Mouse (Mus musculus): ENCODE measurements around the gene Gm28710. TPM values are rescaled to one million over a fixed set of nuclear protein-coding genes. Genes with fewer than 3 reads are reported as not detected.
A peak's percentile ranks its signal among the peaks of the same experiment; 100 is the strongest.

The Gm28710 gene
- polyA plus RNA-seq, 1 experiment from 2014 or later = 0.58 TPM

GRCm38 (mm10) chr5:16894161-16894560 is 102.6 kb downstream of the Gm28710 start:
- Histone ChIP-seq H3K9ac (ENCODE audit: low read depth, low read length) (no peak overlapping the region), H3K4me2 (ENCODE audit: low read depth, low read length) (no peak overlapping the region), H3K36me3 (ENCODE audit: control insufficient read depth, insufficient read depth, low read length) (no peaks in the 10 kb centered on the region), H3K27ac (replicated peaks; ENCODE audit: low read depth, low read length) (no peak overlapping the region), H3K4me3 (ENCODE audit: low read depth, low read length) (no peak overlapping the region), H3K9me3 (ENCODE audit: control insufficient read depth, low read length) (no peaks in the 10 kb centered on the region), H3K27me3 (replicated peaks; ENCODE audit: control insufficient read depth, insufficient read depth, low read length) (no peaks in the 10 kb centered on the region), H3K4me1 (ENCODE audit: control insufficient read depth, insufficient read depth, low read length) (no peaks in the 10 kb centered on the region)
- 13% methylated on average over 1 of the region's 1 CpGs for WGBS
- no peak for ATAC-seq (ENCODE audit: low read depth)
- DNase-seq (ENCODE audit: low spot score) = peak; percentile 16

- Histone ChIP-seq H3K4me1 (ENCODE audit: control insufficient read depth, insufficient read depth, low read length) (no peaks in the 10 kb centered on the region), H3K27ac (replicated peaks; ENCODE audit: low read depth, low read length) (no peak overlapping the region), H3K9me3 (ENCODE audit: control insufficient read depth, low read length) (no peaks in the 10 kb centered on the region), H3K27me3 (replicated peaks; ENCODE audit: control insufficient read depth, insufficient read depth, low read length) (no peaks in the 10 kb centered on the region), H3K4me3 (ENCODE audit: low read depth, low read length) (no peak overlapping the region), H3K9ac (ENCODE audit: low read depth, low read length) (no peak overlapping the region), H3K4me2 (ENCODE audit: low read depth, low read length) (no peak overlapping the region), H3K36me3 (ENCODE audit: control insufficient read depth, insufficient read depth, low read length) (no peaks in the 10 kb centered on the region)
- ATAC-seq (ENCODE audit: low read depth) = no peak
- DNase-seq (ENCODE audit: low spot score) = no peak
- 82% methylated on average over 8 of the region's 8 CpGs for WGBS
Measured at GRCm38 (mm10) chr5:16919791-16920190, 128.2 kb downstream of the Gm28710 start.

- Histone ChIP-seq H3K27me3 (replicated peaks; ENCODE audit: control insufficient read depth, insufficient read depth, low read length) (no peaks in the 10 kb centered on the region), H3K4me1 (ENCODE audit: control insufficient read depth, insufficient read depth, low read length) (no peaks in the 10 kb centered on the region), H3K4me3 (ENCODE audit: low read depth, low read length) (no peak overlapping the region), H3K9me3 (ENCODE audit: control insufficient read depth, low read length) (no peaks in the 10 kb centered on the region), H3K4me2 (ENCODE audit: low read depth, low read length) (no peak overlapping the region), H3K27ac (replicated peaks; ENCODE audit: low read depth, low read length) (no peak overlapping the region), H3K36me3 (ENCODE audit: control insufficient read depth, insufficient read depth, low read length) (no peaks in the 10 kb centered on the region), H3K9ac (ENCODE audit: low read depth, low read length) (no peak overlapping the region)
- ATAC-seq (ENCODE audit: low read depth) (no peak), DNase-seq (ENCODE audit: low spot score) (no peak)
- 52% methylated on average over 1 of the region's 1 CpGs for WGBS
Measured at GRCm38 (mm10) chr5:16922473-16922872, 130.9 kb downstream of the Gm28710 start.

Other genes with a start within 250 kb of the Gm28710 start
- 4.3 and 5.9 TPM in 2 replicates for gene Hgf, start 238.3 kb upstream of the Gm28710 start, polyA plus RNA-seq (2014; fragmentation: Nextera tagmentation; extraction: Ambion mirVana)